Mouse (Mus musculus) myocyte (in vitro differentiated cells): ENCODE measurements around the gene Arhgap8. TPM values are rescaled to one million over a fixed set of nuclear protein-coding genes. Genes with fewer than 3 reads are reported as not detected.

ENCODE experiments used
- H3K27me3 ChIP-seq: one replicate; pipeline ENCODE4 v1.6.1; 2011; ENCODE audit not compliant: control insufficient read depth, insufficient read depth, insufficient read length
- H3K36me3 ChIP-seq: one replicate; pipeline ENCODE4 v1.6.1; 2011; ENCODE audit not compliant: control insufficient read depth, insufficient read depth
- H3K4me2 ChIP-seq: one replicate; pipeline ENCODE4 v1.6.1; 2011; ENCODE audit warnings: low read depth, control low read depth
- H3K4me3 ChIP-seq: one replicate; pipeline ENCODE4 v1.5.1; 2011; ENCODE audit warnings: mild to moderate bottlenecking, control low read depth, moderate library complexity
- H3K79me2 ChIP-seq: one replicate; pipeline ENCODE4 v1.6.1; 2011; ENCODE audit not compliant: control insufficient read depth, insufficient read depth
- H3ac ChIP-seq: one replicate; pipeline ENCODE4 v1.6.1; 2011; ENCODE audit not compliant: control insufficient read depth, insufficient read length
- CEBPB ChIP-seq: IDR thresholded peaks from 2 replicates; pipeline ENCODE4 v1.6.1; 2011; ENCODE audit warnings: mild to moderate bottlenecking, moderate library complexity; ENCODE audit not compliant: poor library complexity, insufficient read depth, severe bottlenecking
- E2F4 ChIP-seq: IDR thresholded peaks from one replicate; pipeline ENCODE4 v1.6.1; 2011; ENCODE audit warnings: mild to moderate bottlenecking, control low read depth, moderate library complexity; ENCODE audit not compliant: insufficient read depth
- MAX ChIP-seq: IDR thresholded peaks from one replicate; pipeline ENCODE4 v1.6.1; 2011; ENCODE audit warnings: low read depth, mild to moderate bottlenecking, control low read depth
- MYOD1 ChIP-seq, 3 experiments: IDR thresholded peaks; one replicate each; pipeline ENCODE4 v1.6.1; 2011; ENCODE audit warnings: control low read depth in 2 of 3, low read depth in 2 of 3, mild to moderate bottlenecking in 2 of 3, moderate library complexity in 1 of 3; ENCODE audit not compliant: insufficient read length in 2 of 3, control insufficient read depth in 1 of 3
- MYOG ChIP-seq, 3 experiments: IDR thresholded peaks; one replicate each; pipeline ENCODE4 v1.6.1; 2011; ENCODE audit warnings: control low read depth in 2 of 3, low read depth in 2 of 3, mild to moderate bottlenecking in 2 of 3; ENCODE audit not compliant: insufficient read length in 2 of 3, control insufficient read depth in 1 of 3, insufficient read depth in 1 of 3
- POLR2A ChIP-seq: IDR thresholded peaks from one replicate; pipeline ENCODE4 v1.6.1; 2011; ENCODE audit warnings: low read depth, mild to moderate bottlenecking, control low read depth, moderate library complexity; ENCODE audit not compliant: insufficient read length
- POLR2AphosphoS2 ChIP-seq: IDR thresholded peaks from one replicate; pipeline ENCODE4 v1.6.1; 2011; ENCODE audit warnings: low read depth, control low read depth; ENCODE audit not compliant: insufficient read length
- REST ChIP-seq: IDR thresholded peaks from one replicate; pipeline ENCODE4 v1.6.1; 2011; ENCODE audit warnings: mild to moderate bottlenecking, control low read depth, moderate library complexity; ENCODE audit not compliant: insufficient read depth, insufficient read length
- SRF ChIP-seq: IDR thresholded peaks from one replicate; pipeline ENCODE4 v1.6.1; 2011; ENCODE audit warnings: low read depth; ENCODE audit not compliant: control insufficient read depth, insufficient read length
- TCF12 ChIP-seq: IDR thresholded peaks from one replicate; pipeline ENCODE4 v1.6.1; 2011; ENCODE audit warnings: mild to moderate bottlenecking, control low read depth; ENCODE audit not compliant: poor library complexity, insufficient read depth, severe bottlenecking
- TCF3 ChIP-seq: IDR thresholded peaks from one replicate; pipeline ENCODE4 v1.6.1; 2011; ENCODE audit warnings: low read depth, control low read depth; ENCODE audit not compliant: insufficient read length
- USF1 ChIP-seq: IDR thresholded peaks from one replicate; pipeline ENCODE4 v1.6.1; 2011; ENCODE audit warnings: low read depth, mild to moderate bottlenecking, control low read depth, moderate library complexity
- polyA plus RNA-seq: library from polyadenylated mRNA; unstranded; fragments of >200 nt; fragmentation: generic; extraction: Trizol; gene quantifications from one replicate; pipeline ENCODE4 v1.2.1, GENCODE M21; 2012; ENCODE audit warnings: missing spikeins

Gene Arhgap8
- polyA plus RNA-seq = not detected

DNA sequence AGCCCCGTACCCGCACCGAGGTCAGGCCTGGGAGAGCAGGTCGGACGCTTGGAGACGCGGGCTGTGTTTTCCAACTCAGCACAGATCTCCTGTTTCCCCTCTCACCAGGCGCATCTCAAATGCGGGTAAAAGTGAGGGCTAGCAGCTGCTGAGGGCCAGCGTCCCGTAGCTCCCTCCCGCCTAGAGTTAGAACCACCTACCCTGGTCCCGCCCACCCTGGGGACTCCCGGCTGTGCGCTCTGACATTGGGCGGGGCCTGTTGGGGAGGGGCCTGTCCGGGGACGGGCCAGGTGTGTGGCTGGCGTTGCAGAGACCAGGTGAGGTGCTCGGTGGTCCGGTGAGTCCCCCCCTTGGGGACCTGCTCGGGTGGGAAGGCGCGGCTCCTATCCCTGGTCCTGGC lies at the start of gene Arhgap8:
TSS of gene Arhgap8 (plus strand) at position 262 of the 400 bp plus-strand sequence.
- Histone ChIP-seq H3ac (no peak within 1 kb of the TSS), H3K36me3 (no peaks in the 10 kb centered on the region), H3K79me2 (no peaks in the 10 kb centered on the region), H3K27me3 (no peaks in the 10 kb centered on the region), H3K4me3 (no peak within 1 kb of the TSS), H3K4me2 (no peak within 1 kb of the TSS)
- TF ChIP-seq MYOG (IDR thresholded peaks at IDR 0.05; ENCODE audit: control insufficient read depth in 1 of 3, insufficient read depth in 1 of 3, insufficient read length in 2 of 3, low read depth in 2 of 3) (no peak), E2F4 (no peak)

DNA sequence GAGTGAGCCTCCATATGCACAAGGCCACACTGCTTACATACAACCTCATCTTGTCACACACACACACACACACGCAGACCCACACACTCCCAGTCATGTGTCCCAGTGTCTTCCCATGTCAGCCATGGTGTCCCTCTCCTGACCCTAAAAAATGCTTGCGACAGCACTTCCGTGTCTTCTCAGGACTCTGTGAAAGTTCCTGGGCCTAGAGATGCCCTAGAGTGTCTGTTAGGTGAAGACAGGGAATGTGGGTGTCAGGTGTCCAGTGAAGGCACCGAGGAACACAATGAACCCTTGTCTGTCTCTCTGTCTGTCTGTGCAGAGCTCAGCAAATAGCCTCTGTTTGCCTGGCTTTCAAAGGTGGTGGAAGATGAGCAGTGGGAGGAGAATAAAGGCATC lies 49.2 kb upstream of the Arhgap8 start:
- no peak for TF ChIP-seq CEBPB
- no peak for TF ChIP-seq E2F4
- no peak for TF ChIP-seq POLR2AphosphoS2
- TF ChIP-seq SRF = no peak
- TF ChIP-seq MYOG (IDR thresholded peaks at IDR 0.05; ENCODE audit: control insufficient read depth in 1 of 3, insufficient read depth in 1 of 3, insufficient read length in 2 of 3, low read depth in 2 of 3) = no peak
- TF ChIP-seq TCF3 = no peak
- no peak for TF ChIP-seq POLR2A
- TF ChIP-seq TCF12 = no peak
- no peak for TF ChIP-seq MAX
- no peak for TF ChIP-seq REST

DNA sequence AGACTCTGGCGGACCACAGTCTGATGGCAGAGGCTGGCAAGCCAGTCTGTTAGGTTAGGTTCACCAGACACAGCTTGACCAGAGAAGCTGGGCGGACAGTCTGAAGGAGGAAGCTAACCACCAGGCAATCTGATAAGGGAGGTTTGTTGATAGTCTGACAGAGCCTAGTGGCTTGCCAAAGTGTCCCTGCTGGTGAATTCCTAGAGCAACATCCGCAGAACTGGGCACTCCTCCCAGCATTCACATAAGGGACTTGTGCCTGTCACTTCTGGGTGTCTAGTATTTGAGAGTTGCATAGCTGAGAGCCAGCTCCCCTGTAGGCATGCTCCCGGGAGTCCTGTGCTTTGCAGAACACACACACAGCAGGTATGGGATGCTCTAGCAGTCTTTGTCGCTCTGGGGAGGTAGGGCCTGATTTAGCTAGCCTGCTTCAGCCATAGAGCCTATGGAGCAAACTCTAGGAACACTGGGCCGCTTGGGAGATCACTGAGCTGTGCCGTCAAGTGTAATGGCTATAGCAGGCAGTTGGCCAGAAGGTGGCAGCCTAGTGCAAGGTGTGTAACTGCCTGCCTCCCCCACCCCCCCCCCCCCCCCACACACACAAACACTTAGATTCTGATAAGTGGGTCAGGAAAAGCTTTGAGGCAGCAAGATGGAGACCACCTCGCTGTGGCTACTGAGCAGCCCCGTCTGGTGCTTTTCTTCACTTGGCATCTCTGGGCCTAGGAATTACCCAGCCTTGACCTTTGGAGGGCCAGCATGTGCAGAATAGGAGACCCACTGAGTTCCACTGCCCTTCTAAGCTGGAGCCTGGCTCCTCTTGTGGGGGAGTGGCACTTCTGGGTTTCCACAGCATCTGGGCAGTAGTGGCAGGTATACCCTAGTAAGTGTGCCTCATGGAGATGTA lies 48.2 kb upstream of the Arhgap8 start:
- TF ChIP-seq SRF (no peak), POLR2A (no peak), TCF3 (no peak), MYOG (IDR thresholded peaks at IDR 0.05; ENCODE audit: control insufficient read depth in 1 of 3, insufficient read depth in 1 of 3, insufficient read length in 2 of 3, low read depth in 2 of 3) (no peak), REST (no peak), TCF12 (no peak), E2F4 (no peak), USF1 (no peak), POLR2AphosphoS2 (no peak), CEBPB (no peak), MYOD1 (IDR thresholded peaks at IDR 0.05; ENCODE audit: control insufficient read depth in 1 of 3, insufficient read length in 2 of 3, low read depth in 2 of 3) (no peak), MAX (no peak)
- H3K27me3 ChIP-seq = no peaks in the 10 kb centered on the region
- H3ac ChIP-seq = no peak overlapping the region
- H3K79me2 ChIP-seq = no peaks in the 10 kb centered on the region
- no peaks in the 10 kb centered on the region for H3K36me3 ChIP-seq
- no peak overlapping the region for H3K4me2 ChIP-seq
- no peak overlapping the region for H3K4me3 ChIP-seq

More for the DNA sequence above, 49.2 kb upstream of the Arhgap8 start:
- no peaks in the 10 kb centered on the region for H3K79me2 ChIP-seq
- H3K4me2 ChIP-seq = no peak overlapping the region
- no peak overlapping the region for H3K4me3 ChIP-seq
- no peaks in the 10 kb centered on the region for H3K27me3 ChIP-seq
- H3ac ChIP-seq = no peak overlapping the region
- H3K36me3 ChIP-seq = no peaks in the 10 kb centered on the region

DNA sequence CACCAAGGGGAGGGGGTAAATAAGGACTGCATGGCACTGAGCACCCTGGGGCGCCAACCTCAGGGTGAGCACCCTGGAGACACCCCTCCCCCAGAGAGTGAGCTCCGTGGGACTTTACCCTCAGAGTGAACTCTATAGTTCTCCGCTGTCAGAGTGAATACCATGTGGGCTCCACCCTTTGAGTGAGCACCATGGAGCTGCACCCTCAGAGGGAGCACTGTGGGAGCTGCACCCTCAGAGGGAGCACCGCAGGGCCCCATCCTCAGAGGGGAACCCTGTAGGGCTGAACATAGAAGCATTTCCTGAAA lies 47.6 kb upstream of the Arhgap8 start:
- H3K4me3 ChIP-seq = no peak overlapping the region
- H3K79me2 ChIP-seq = no peaks in the 10 kb centered on the region
- TF ChIP-seq MYOD1 (IDR thresholded peaks at IDR 0.05; ENCODE audit: control insufficient read depth in 1 of 3, insufficient read length in 2 of 3, low read depth in 2 of 3) (no peak), USF1 (no peak), SRF (no peak), POLR2AphosphoS2 (no peak), MAX (no peak), E2F4 (no peak), MYOG (IDR thresholded peaks at IDR 0.05; ENCODE audit: control insufficient read depth in 1 of 3, insufficient read depth in 1 of 3, insufficient read length in 2 of 3, low read depth in 2 of 3) (no peak), TCF12 (no peak), CEBPB (no peak), TCF3 (no peak), POLR2A (no peak), REST (no peak)
- no peaks in the 10 kb centered on the region for H3K36me3 ChIP-seq
- H3ac ChIP-seq = no peak overlapping the region
- no peaks in the 10 kb centered on the region for H3K27me3 ChIP-seq
- no peak overlapping the region for H3K4me2 ChIP-seq

DNA sequence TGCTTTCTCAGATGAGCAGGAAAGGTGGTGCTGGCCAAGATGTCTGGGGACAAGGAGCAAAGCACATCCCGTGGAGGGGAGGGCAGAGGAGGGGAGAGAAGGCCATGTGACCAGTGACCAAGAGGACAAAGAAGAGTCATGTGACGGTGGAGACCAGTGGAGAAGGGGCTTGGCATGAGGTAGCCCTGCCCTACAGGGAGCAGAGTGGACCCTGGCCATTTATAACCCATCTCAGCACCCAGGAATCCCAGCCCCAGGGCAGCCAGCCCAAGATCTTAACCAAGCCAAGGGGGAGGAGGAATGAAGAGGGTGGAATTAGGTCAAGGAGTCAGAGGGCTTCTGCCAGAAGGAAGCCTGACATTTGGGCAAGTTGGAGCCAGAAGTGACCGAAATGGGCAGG lies 47.2 kb upstream of the Arhgap8 start:
- Histone ChIP-seq H3ac (no peak overlapping the region), H3K27me3 (no peaks in the 10 kb centered on the region), H3K4me2 (no peak overlapping the region), H3K4me3 (no peak overlapping the region), H3K36me3 (no peaks in the 10 kb centered on the region), H3K79me2 (no peaks in the 10 kb centered on the region)
- TF ChIP-seq POLR2A = no peak
- TF ChIP-seq MAX = no peak
- TF ChIP-seq USF1 = peak; percentile 28
- TF ChIP-seq E2F4 = no peak
- no peak for TF ChIP-seq POLR2AphosphoS2
- TF ChIP-seq TCF3 = no peak
- TF ChIP-seq TCF12 = no peak
- no peak for TF ChIP-seq MYOG (IDR thresholded peaks at IDR 0.05; ENCODE audit: control insufficient read depth in 1 of 3, insufficient read depth in 1 of 3, insufficient read length in 2 of 3, low read depth in 2 of 3)
